Mouse (Mus musculus): ENCODE results near the gene Cacna1d. TPM values are rescaled to one million over a fixed set of nuclear protein-coding genes. Genes with fewer than 3 reads are reported as not detected.

Cacna1d gene
- 7.0 and 7.3 TPM in 2 replicates for polyA plus RNA-seq (2015; fragmentation: Nextera tagmentation; extraction: Ambion mirVana)

GRCm38 (mm10) chr14:30491342-30491741, at the start of gene Cacna1d:
TSS of gene Cacna1d (minus strand) at chr14:30491455.
- Histone ChIP-seq H3K27ac (no peak within 1 kb of the TSS), H3K27me3 (no peaks in the 10 kb centered on the region), H3K9me3 (no peaks in the 10 kb centered on the region), H3K4me3 (no peak within 1 kb of the TSS), H3K4me1 (replicated peaks) (no peaks in the 10 kb centered on the region), H3K9ac (no peak within 1 kb of the TSS), H3K4me2 (no peak within 1 kb of the TSS), H3K36me3 (peaks cover 60% of the 10 kb centered on the region)
- no peak for ATAC-seq (ENCODE audit: low FRiP score)
- 94% methylated on average over 9 of the region's 9 CpGs for WGBS

GRCm38 (mm10) chr14:30533780-30534450, 42.7 kb upstream of the Cacna1d start:
- Histone ChIP-seq H3K9ac (no peak overlapping the region), H3K27ac (no peak overlapping the region), H3K9me3 (no peaks in the 10 kb centered on the region), H3K4me1 (replicated peaks) (peaks cover 11% of the 10 kb centered on the region; the same call in 1 of the 2 replicates), H3K27me3 (no peaks in the 10 kb centered on the region), H3K36me3 (peaks cover 6% of the 10 kb centered on the region), H3K4me3 (no peak overlapping the region), H3K4me2 (no peak overlapping the region)
- ATAC-seq (ENCODE audit: low FRiP score), result no peak
- 86% methylated on average over 6 of the region's 6 CpGs for WGBS

GRCm38 (mm10) chr14:30531896-30532295, 40.6 kb upstream of the Cacna1d start:
- Histone ChIP-seq H3K4me2 (no peak overlapping the region), H3K27me3 (no peaks in the 10 kb centered on the region), H3K4me1 (replicated peaks) (peaks cover 11% of the 10 kb centered on the region; the same call in 1 of the 2 replicates), H3K9me3 (no peaks in the 10 kb centered on the region), H3K27ac (no peak overlapping the region), H3K36me3 (peaks cover 20% of the 10 kb centered on the region), H3K4me3 (no peak overlapping the region), H3K9ac (no peak overlapping the region)
- no peak for ATAC-seq (ENCODE audit: low FRiP score)
- 94% methylated on average over 6 of the region's 6 CpGs for WGBS

- H3K4me3 ChIP-seq, result no peak overlapping the region
- H3K9ac ChIP-seq, result no peak overlapping the region
- H3K27me3 ChIP-seq, result no peaks in the 10 kb centered on the region
- no peak overlapping the region for H3K4me2 ChIP-seq
- no peak overlapping the region for H3K27ac ChIP-seq
- peaks cover 11% of the 10 kb centered on the region; the same call in 1 of the 2 replicates for H3K4me1 ChIP-seq (replicated peaks)
- H3K9me3 ChIP-seq, result no peaks in the 10 kb centered on the region
- no peak for ATAC-seq (ENCODE audit: low FRiP score)
- WGBS, result 79% methylated on average over 5 of the region's 5 CpGs
- H3K36me3 ChIP-seq, result peaks cover 23% of the 10 kb centered on the region
Measured at GRCm38 (mm10) chr14:30531431-30531830, 40.2 kb upstream of the Cacna1d start.

DNA sequence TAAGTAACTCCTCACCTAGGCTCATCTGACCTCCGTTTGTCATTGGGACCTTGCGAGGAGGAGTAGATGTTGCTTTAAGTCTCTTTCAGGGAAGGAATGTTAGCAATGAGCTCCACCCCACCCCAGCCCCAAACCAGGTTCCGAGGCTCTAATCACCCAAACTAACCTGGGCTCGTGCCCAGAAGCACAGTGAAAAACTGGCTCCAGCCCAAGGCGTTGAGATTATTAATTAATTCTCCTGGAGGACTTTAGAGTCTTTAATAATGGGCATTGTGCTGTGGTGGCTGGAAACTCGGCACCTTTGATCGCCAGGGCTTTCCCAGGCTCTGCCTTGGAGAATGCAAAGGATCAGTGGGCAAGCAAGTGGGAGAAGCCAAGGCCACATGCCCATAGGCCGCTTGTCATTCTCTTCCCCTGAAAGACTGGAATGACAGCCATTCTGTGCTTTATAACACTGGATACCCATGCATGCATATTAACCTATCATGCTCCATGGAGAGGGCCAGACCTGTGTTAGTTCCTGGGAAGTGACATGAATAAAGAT, 39.5 kb upstream of the Cacna1d start:
- Histone ChIP-seq H3K4me3 (no peak overlapping the region), H3K9me3 (no peaks in the 10 kb centered on the region)

GRCm38 (mm10) chr14:30529454-30529853, 38.2 kb upstream of the Cacna1d start:
- WGBS, result 93% methylated on average over 12 of the region's 12 CpGs
- Histone ChIP-seq H3K27me3 (no peaks in the 10 kb centered on the region), H3K36me3 (peaks cover 41% of the 10 kb centered on the region), H3K27ac (no peak overlapping the region), H3K4me3 (no peak overlapping the region), H3K4me2 (no peak overlapping the region), H3K4me1 (replicated peaks) (peaks cover 11% of the 10 kb centered on the region; the same call in 1 of the 2 replicates), H3K9ac (no peak overlapping the region), H3K9me3 (no peaks in the 10 kb centered on the region)
- ATAC-seq (ENCODE audit: low FRiP score), result no peak

More for the DNA sequence above, 39.5 kb upstream of the Cacna1d start:
- no peak; the same call in 1 of the 2 replicates for ATAC-seq (ENCODE audit: low FRiP score)
- Histone ChIP-seq H3K4me2 (no peak overlapping the region), H3K27me3 (no peaks in the 10 kb centered on the region), H3K36me3 (peaks cover 28% of the 10 kb centered on the region), H3K4me1 (replicated peaks) (peaks cover 11% of the 10 kb centered on the region; the same call in 1 of the 2 replicates), H3K27ac (no peak overlapping the region), H3K9ac (no peak overlapping the region)
- WGBS, result 61% methylated on average over 8 of the region's 8 CpGs

- Histone ChIP-seq H3K9ac (no peak overlapping the region), H3K9me3 (no peaks in the 10 kb centered on the region), H3K4me2 (no peak overlapping the region), H3K4me1 (replicated peaks) (peaks cover 11% of the 10 kb centered on the region; the same call in 1 of the 2 replicates), H3K27me3 (no peaks in the 10 kb centered on the region), H3K27ac (no peak overlapping the region), H3K4me3 (no peak overlapping the region), H3K36me3 (peaks cover 45% of the 10 kb centered on the region)
- ATAC-seq (ENCODE audit: low FRiP score), result no peak
- 98% methylated on average over 5 of the region's 5 CpGs for WGBS
Measured at GRCm38 (mm10) chr14:30528961-30529360, 37.7 kb upstream of the Cacna1d start.

DNA sequence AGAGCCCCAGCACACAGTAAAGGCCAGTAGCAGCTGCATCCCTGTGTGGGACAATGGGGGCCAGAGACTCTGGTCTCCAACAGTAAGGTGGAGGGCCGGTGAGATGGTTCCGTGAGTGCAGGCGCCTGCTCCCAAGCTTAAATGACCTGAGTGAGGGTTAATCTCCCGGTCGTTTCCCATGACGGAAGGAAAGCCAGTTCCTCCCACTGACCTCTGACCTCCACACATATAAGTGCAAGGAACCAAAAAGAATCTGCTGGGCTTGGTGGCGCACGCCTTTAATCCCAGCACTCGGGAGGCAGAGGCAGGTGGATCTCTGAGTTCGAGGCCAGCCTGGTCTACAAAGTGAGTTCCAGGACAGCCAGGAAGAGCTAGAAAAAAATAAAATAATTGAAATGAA, 37.1 kb upstream of the Cacna1d start:
- Histone ChIP-seq H3K9me3 (no peaks in the 10 kb centered on the region), H3K27ac (no peak overlapping the region), H3K4me1 (replicated peaks) (peaks cover 11% of the 10 kb centered on the region; the same call in 1 of the 2 replicates), H3K4me2 (no peak overlapping the region), H3K36me3 (peaks cover 51% of the 10 kb centered on the region), H3K4me3 (no peak overlapping the region), H3K27me3 (no peaks in the 10 kb centered on the region), H3K9ac (no peak overlapping the region)
- WGBS, result 89% methylated on average over 10 of the region's 10 CpGs
- no peak for ATAC-seq (ENCODE audit: low FRiP score)

DNA sequence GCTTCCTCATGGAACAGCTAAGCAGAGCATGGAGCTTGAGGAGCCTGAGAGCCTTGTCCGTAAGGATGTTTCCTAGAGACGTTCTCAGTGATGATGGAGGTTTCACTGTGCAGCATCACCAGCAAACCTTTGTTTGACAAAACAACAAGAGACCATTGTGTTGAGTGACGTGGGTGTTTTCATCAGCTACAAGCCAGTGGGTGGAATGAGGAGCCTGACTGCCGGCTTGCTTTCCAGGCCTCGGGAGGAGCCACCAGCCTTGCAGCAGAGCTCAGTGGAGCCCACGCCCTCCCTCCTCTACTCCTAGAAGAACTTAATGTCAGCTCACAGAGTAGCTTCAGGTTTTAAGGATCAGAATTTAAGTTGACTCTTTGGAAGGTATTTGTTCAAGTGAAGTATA, 32.1 kb upstream of the Cacna1d start:
- Histone ChIP-seq H3K4me2 (no peak overlapping the region), H3K36me3 (peaks cover 93% of the 10 kb centered on the region), H3K9me3 (no peaks in the 10 kb centered on the region), H3K4me1 (replicated peaks) (no peaks in the 10 kb centered on the region), H3K4me3 (no peak overlapping the region), H3K9ac (no peak overlapping the region), H3K27ac (no peak overlapping the region), H3K27me3 (no peaks in the 10 kb centered on the region)
- 66% methylated on average over 6 of the region's 6 CpGs for WGBS
- no peak for ATAC-seq (ENCODE audit: low FRiP score)

DNA sequence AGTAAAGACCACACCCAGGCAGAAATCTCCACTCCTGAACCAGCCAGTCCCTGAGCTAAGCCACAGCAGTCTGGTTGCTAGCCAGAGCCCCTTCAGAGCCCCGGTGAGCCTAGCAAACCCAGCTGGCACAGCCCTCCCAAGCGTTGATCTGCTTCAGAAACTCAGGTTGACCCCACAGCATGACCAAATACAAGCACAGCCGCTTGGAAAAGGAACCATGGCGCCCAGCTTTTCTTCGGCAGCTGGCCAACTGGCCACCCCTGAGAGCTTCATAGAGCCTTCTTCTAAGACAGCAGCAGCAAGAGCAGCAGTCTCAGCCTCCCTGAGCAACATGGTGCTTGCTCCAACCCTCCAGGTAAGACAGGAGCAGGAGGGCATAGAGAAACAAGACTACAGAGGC, 28.1 kb upstream of the Cacna1d start:
- Histone ChIP-seq H3K27me3 (no peaks in the 10 kb centered on the region), H3K4me3 (no peak overlapping the region), H3K27ac (no peak overlapping the region), H3K4me1 (replicated peaks) (no peaks in the 10 kb centered on the region), H3K4me2 (no peak overlapping the region), H3K36me3 (peaks cover 72% of the 10 kb centered on the region), H3K9ac (no peak overlapping the region), H3K9me3 (no peaks in the 10 kb centered on the region)
- ATAC-seq (ENCODE audit: low FRiP score), result no peak
- WGBS, result 90% methylated on average over 5 of the region's 5 CpGs

- Histone ChIP-seq H3K4me2 (no peak overlapping the region), H3K9ac (no peak overlapping the region), H3K9me3 (no peaks in the 10 kb centered on the region), H3K27ac (no peak overlapping the region), H3K27me3 (no peaks in the 10 kb centered on the region), H3K4me1 (replicated peaks) (no peaks in the 10 kb centered on the region), H3K4me3 (no peak overlapping the region), H3K36me3 (peaks cover 59% of the 10 kb centered on the region)
- ATAC-seq (ENCODE audit: low FRiP score), result no peak
- 91% methylated on average over 13 of the region's 13 CpGs for WGBS
Measured at GRCm38 (mm10) chr14:30515931-30516723, 24.9 kb upstream of the Cacna1d start.

DNA sequence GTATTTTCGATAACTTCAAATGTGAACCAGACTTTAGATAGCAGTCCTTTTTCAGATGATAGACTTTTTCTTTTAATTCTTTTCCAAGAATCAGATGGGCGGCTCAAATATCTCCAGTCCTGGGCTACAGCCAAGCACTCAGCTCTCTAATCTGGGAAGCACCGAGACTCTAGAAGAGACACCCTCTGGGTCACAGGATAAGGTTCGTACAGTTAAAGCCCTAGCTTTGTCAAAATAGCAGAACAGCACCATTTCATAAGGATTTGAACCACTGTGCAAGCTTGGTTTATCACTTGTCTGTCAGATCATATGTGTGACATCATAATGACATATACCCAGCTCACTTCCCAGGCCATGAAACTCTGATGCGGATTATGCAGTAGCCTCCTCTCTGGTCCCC, 21.6 kb upstream of the Cacna1d start:
- 96% methylated on average over 5 of the region's 5 CpGs for WGBS
- H3K4me3 ChIP-seq, result no peak overlapping the region
- H3K36me3 ChIP-seq, result peaks cover 48% of the 10 kb centered on the region
- H3K9me3 ChIP-seq, result no peaks in the 10 kb centered on the region
- ATAC-seq (ENCODE audit: low FRiP score), result no peak
- no peaks in the 10 kb centered on the region for H3K27me3 ChIP-seq
- no peak overlapping the region for H3K9ac ChIP-seq
- H3K4me1 ChIP-seq (replicated peaks), result no peaks in the 10 kb centered on the region
- no peak overlapping the region for H3K27ac ChIP-seq
- H3K4me2 ChIP-seq, result no peak overlapping the region
